Mouse (Mus musculus): ENCODE measurements around the gene Cerkl. TPM values are rescaled to one million over a fixed set of nuclear protein-coding genes. Genes with fewer than 3 reads are reported as not detected.

Cerkl gene
- polyA plus RNA-seq, 1 experiment from 2014 or later = not detected

- in situ Hi-C loops (cut with MboI; ENCODE audit: low pct_unique_long_range_greater_than_20kb) = no loop called here
- DNase-seq (ENCODE audit: low read depth, low spot score) = no peak
- peaks cover 16% of the 10 kb centered on the region for H3K27me3 ChIP-seq
- TF ChIP-seq CTCF (IDR thresholded peaks at IDR 0.05) = no peak
- CTCF ChIA-PET = no interaction called here
- no peak for ATAC-seq
- POLR2A ChIA-PET = no interaction called here
Measured at GRCm38 (mm10) chr2:79442906-79443305, 13.7 kb downstream of the Cerkl start.

DNA sequence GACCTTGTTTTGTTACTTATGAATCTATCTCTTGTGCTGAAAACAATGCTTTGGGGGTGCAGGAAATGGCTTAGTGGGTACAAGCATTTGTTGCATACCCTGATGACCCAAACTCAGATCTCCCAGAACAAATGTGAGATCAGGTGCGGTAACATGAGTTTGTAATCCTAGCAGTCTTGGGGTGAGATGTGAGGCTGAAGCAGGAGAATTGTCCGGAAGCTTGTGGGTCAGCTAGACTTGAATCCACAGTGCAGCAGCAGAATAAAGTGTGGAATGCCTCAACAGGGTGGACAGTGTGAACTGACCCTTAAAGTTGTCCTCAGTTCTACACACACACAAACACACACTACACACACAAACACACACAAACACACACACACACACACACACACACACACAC, 14.4 kb downstream of the Cerkl start:
- ATAC-seq = no peak
- TF ChIP-seq CTCF (IDR thresholded peaks at IDR 0.05) = no peak
- CTCF ChIA-PET = no interaction called here
- no peak for DNase-seq (ENCODE audit: low read depth, low spot score)
- in situ Hi-C loops (cut with MboI; ENCODE audit: low pct_unique_long_range_greater_than_20kb) = no loop called here
- H3K27me3 ChIP-seq = peaks cover 13% of the 10 kb centered on the region
- POLR2A ChIA-PET = no interaction called here

GRCm38 (mm10) chr2:79430061-79430460, 26.5 kb downstream of the Cerkl start:
- no peak for TF ChIP-seq CTCF (IDR thresholded peaks at IDR 0.05)
- CTCF ChIA-PET = no interaction called here

GRCm38 (mm10) chr2:79429650-79430049, 26.9 kb downstream of the Cerkl start:
- in situ Hi-C loops (cut with MboI; ENCODE audit: low pct_unique_long_range_greater_than_20kb) = no loop called here
- TF ChIP-seq CTCF (IDR thresholded peaks at IDR 0.05) = no peak
- DNase-seq (ENCODE audit: low read depth, low spot score) (no peak), ATAC-seq (no peak)
- peaks cover 17% of the 10 kb centered on the region for H3K27me3 ChIP-seq
- ChIA-PET POLR2A (interaction anchor here (0.6 kb wide), 1 partner anchor 57 kb away, joined by 3 read pairs; no protein-coding TSS in a partner anchor), CTCF (no interaction called here)

More at GRCm38 (mm10) chr2:79430061-79430460, 26.5 kb downstream of the Cerkl start:
- ATAC-seq = no peak
- in situ Hi-C loops (cut with MboI; ENCODE audit: low pct_unique_long_range_greater_than_20kb) = no loop called here
- H3K27me3 ChIP-seq = peaks cover 17% of the 10 kb centered on the region
- POLR2A ChIA-PET = no interaction called here
- no peak for DNase-seq (ENCODE audit: low read depth, low spot score)

DNA sequence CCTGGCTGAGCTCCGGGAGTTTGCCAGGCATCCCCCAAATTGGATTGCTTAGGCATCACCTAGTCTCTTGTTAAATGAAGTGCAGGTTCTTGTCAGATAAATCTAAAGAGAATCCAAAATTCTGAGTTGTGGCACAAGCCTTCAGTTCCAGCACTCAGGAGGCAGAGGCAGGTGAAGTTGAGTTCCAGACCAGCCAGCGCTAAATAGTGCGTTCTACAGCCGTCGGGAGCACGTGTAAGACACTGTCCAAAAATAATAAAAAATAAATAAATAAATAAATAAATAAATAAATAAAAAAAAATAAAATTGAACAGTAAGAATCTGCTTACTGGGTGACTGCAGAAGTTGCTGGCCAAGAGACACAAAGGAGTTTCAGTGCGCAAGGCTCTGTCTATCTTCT, 27.5 kb downstream of the Cerkl start:
- TF ChIP-seq CTCF (IDR thresholded peaks at IDR 0.05) = no peak
- ChIA-PET CTCF (no interaction called here), POLR2A (interaction anchor here (0.6 kb wide), 1 partner anchor 57 kb away, joined by 3 read pairs; no protein-coding TSS in a partner anchor)
- H3K27me3 ChIP-seq = peaks cover 17% of the 10 kb centered on the region
- ATAC-seq = no peak
- no peak for DNase-seq (ENCODE audit: low read depth, low spot score)
- in situ Hi-C loops (cut with MboI; ENCODE audit: low pct_unique_long_range_greater_than_20kb) = no loop called here

DNA sequence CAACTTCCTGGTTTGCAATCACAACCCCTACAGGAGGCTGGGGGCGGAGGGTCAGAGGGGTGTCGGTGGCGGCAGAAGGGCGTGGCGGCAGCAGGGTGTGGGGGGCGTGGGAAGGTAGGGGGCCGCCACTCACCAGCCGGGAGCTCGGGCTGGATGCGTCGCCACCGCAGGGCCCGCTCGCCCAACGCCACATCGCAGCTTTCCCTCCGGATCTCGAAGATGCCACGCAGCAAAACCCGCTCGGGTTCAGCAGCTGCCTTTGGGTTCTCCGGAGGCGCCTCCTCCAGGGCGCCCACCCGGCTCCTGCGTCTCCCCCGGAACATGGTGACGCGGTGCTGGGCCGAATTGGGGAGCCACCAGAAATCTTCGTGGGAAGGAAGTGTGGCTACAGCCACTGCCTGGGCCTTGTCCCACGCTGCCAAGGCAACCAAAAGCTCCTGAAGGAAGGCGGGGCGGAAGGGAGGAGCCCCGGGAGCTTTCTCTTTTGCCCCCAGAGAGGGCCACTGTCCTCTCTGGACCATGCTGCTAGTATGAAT, 27.9 kb downstream of the Cerkl start:
- ATAC-seq = no peak

GRCm38 (mm10) chr2:79428022-79428421, 28.6 kb downstream of the Cerkl start:
- H3K27me3 ChIP-seq = peaks cover 16% of the 10 kb centered on the region
- ChIA-PET CTCF (interaction anchor here (0.5 kb wide), 1 partner anchor 448 kb away, joined by 3 read pairs; no protein-coding TSS in a partner anchor), POLR2A (no interaction called here)
- in situ Hi-C loops (cut with MboI; ENCODE audit: low pct_unique_long_range_greater_than_20kb) = no loop called here
- no peak for DNase-seq (ENCODE audit: low read depth, low spot score)
- no peak for ATAC-seq
- no peak for TF ChIP-seq CTCF (IDR thresholded peaks at IDR 0.05)

More for the DNA sequence above, 27.9 kb downstream of the Cerkl start:
- CTCF ChIA-PET = no interaction called here
- DNase-seq (ENCODE audit: low read depth, low spot score) = no peak
- TF ChIP-seq CTCF (IDR thresholded peaks at IDR 0.05) = no peak
- H3K27me3 ChIP-seq = peaks cover 17% of the 10 kb centered on the region
- in situ Hi-C loops (cut with MboI; ENCODE audit: low pct_unique_long_range_greater_than_20kb) = no loop called here
- POLR2A ChIA-PET = no interaction called here

- in situ Hi-C loops (cut with MboI; ENCODE audit: low pct_unique_long_range_greater_than_20kb) = no loop called here
- no peak for TF ChIP-seq CTCF (IDR thresholded peaks at IDR 0.05)
- POLR2A ChIA-PET = no interaction called here
- no peak for ATAC-seq
- CTCF ChIA-PET = no interaction called here
- H3K27me3 ChIP-seq = peaks cover 17% of the 10 kb centered on the region
- DNase-seq (ENCODE audit: low read depth, low spot score) = no peak
Measured at GRCm38 (mm10) chr2:79421696-79422095, 34.9 kb downstream of the Cerkl start.

- POLR2A ChIA-PET = no interaction called here
- no peak for DNase-seq (ENCODE audit: low read depth, low spot score)
- in situ Hi-C loops (cut with MboI; ENCODE audit: low pct_unique_long_range_greater_than_20kb) = no loop called here
- peaks cover 12% of the 10 kb centered on the region for H3K27me3 ChIP-seq
- CTCF ChIA-PET = no interaction called here
- TF ChIP-seq CTCF (IDR thresholded peaks at IDR 0.05) = no peak
- no peak for ATAC-seq
Measured at GRCm38 (mm10) chr2:79414505-79414904, 42.1 kb downstream of the Cerkl start.

DNA sequence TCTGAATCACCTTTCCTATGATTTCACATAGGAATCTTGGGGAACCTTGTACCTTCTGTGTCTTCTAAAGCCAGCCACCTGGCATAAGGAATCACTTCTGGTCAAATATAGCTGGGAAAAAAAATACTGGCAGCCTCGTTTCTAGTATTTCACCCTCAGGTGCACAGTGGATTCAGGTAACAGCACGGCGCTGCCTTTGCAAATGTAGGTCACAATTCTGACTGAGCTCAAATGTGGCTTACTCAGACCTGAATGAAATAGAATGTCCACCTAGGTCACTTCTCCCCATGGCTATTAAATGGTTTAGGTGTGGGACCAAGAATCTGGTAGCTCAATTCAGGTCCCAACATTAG, 45.7 kb downstream of the Cerkl start:
- DNase-seq (ENCODE audit: low read depth, low spot score) (no peak), ATAC-seq (no peak)
- POLR2A ChIA-PET = interaction anchor here (0.6 kb wide), 1 partner anchor 83 kb away, joined by 4 read pairs; no protein-coding TSS in a partner anchor
- in situ Hi-C loops (cut with MboI; ENCODE audit: low pct_unique_long_range_greater_than_20kb) = no loop called here
- CTCF ChIA-PET = no interaction called here
- H3K27me3 ChIP-seq = peaks cover 11% of the 10 kb centered on the region
- no peak for TF ChIP-seq CTCF (IDR thresholded peaks at IDR 0.05)

DNA sequence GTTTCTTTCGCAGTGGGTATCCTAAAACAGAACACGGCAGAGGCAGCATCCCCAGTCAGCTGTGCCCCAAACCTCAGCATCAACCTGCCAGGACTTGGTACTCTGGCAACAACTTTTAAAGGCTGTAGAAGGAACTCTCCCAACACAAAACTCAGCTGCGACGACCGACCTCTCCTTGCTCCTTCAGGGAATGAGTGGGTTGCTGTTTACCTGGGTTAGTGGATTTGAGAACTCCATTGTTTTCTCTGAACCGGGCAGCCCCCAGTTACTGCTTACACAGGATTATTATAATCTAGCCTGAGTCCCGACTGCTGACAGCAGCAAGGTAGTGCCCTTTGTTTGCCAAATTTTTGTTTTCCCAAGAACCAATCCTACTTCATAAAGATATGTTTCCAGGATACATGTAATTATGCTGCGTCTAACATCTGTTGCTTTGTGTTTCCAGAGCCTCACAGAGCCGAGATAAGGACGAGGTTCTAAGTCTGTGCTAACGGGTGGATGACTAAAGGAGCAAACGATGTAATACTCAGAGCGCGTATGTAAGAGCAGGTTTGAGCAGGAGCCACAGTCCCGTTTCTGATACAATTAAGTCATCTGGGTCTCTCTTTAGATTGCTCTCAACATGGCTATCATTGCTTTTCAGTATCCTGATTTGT, 46.2 kb downstream of the Cerkl start:
- in situ Hi-C loops (cut with MboI; ENCODE audit: low pct_unique_long_range_greater_than_20kb) = no loop called here
- POLR2A ChIA-PET = no interaction called here
- TF ChIP-seq CTCF (IDR thresholded peaks at IDR 0.05) = no peak
- peaks cover 10% of the 10 kb centered on the region for H3K27me3 ChIP-seq
- DNase-seq (ENCODE audit: low read depth, low spot score) (no peak), ATAC-seq (no peak)
- CTCF ChIA-PET = no interaction called here
